Mouse (Mus musculus) stomach, postnatal 0 days (tissue): ENCODE measurements around the gene Khdc4. TPM values are rescaled to one million over a fixed set of nuclear protein-coding genes. Genes with fewer than 3 reads are reported as not detected.
A peak's percentile ranks its signal among the peaks of the same experiment; 100 is the strongest.

Experiments
- ATAC-seq: fragments of 200-750 bp; cut with Nextera tagmentation; 2 replicates; pipeline ENCODE4 v1.8.0; 2017; ENCODE audit not compliant: low FRiP score, low TSS enrichment
- DNase-seq: peaks from one replicate; pipeline ENCODE4 v3.0.0-alpha.2; 2016; ENCODE audit warnings: low spot score
- H3K27ac ChIP-seq: fragments of 300-500 bp; sonication (generic); replicated peaks from 2 replicates; pipeline ENCODE4 v1.5.1; 2014; ENCODE audit warnings: mild to moderate bottlenecking, control low read depth
- H3K27me3 ChIP-seq: fragments of 300-500 bp; sonication (generic); 2 replicates; pipeline ENCODE4 v1.6.1; 2014; ENCODE audit warnings: low read length; ENCODE audit not compliant: control insufficient read depth, insufficient read depth
- H3K36me3 ChIP-seq: fragments of 300-500 bp; sonication (generic); 2 replicates; pipeline ENCODE4 v1.6.1; 2014; ENCODE audit warnings: low read length, mixed read lengths; ENCODE audit not compliant: control insufficient read depth, insufficient read depth
- H3K4me1 ChIP-seq: fragments of 300-500 bp; sonication (generic); replicated peaks from 2 replicates; pipeline ENCODE4 v1.6.1; 2014; ENCODE audit warnings: antibody characterized with exemption; ENCODE audit not compliant: control insufficient read depth, insufficient read depth
- H3K4me2 ChIP-seq: fragments of 300-500 bp; sonication (generic); replicated peaks from 2 replicates; pipeline ENCODE4 v1.6.1; 2014; ENCODE audit warnings: low read depth, mild to moderate bottlenecking, control low read depth, moderate library complexity
- H3K4me3 ChIP-seq: fragments of 300-500 bp; sonication (generic); 2 replicates; pipeline ENCODE4 v1.5.1; 2014; ENCODE audit warnings: low read depth, low read length, control low read depth
- H3K9ac ChIP-seq: fragments of 300-500 bp; sonication (generic); 2 replicates; pipeline ENCODE4 v1.6.1; 2014; ENCODE audit warnings: mild to moderate bottlenecking, low read length, control low read depth, mixed read lengths
- H3K9me3 ChIP-seq: fragments of 300-500 bp; sonication (generic); 2 replicates; pipeline ENCODE4 v1.6.1; 2016; ENCODE audit warnings: low read length; ENCODE audit not compliant: control insufficient read depth
- CTCF ChIP-seq: IDR thresholded peaks from 2 replicates; pipeline ENCODE4 v1.5.1; 2016; ENCODE audit warnings: antibody characterized with exemption, low read depth, mild to moderate bottlenecking, moderate library complexity
- EP300 ChIP-seq: optimal IDR thresholded peaks from 2 replicates; pipeline ENCODE3; 2016; ENCODE audit warnings: antibody characterized with exemption
- WGBS: fragments of 180-500 bp; shearing (Covaris S2); extraction: QIAGEN DNeasy Blood & Tissue Kit; methylation state at CpG from one replicate; pipeline ENCODE4 v1.1.7; 2014; 5-methylcytosine and 5-hydroxymethylcytosine counted together
- polyA plus RNA-seq: library from polyadenylated mRNA; unstranded; fragments of >200 nt; fragmentation: Nextera tagmentation; extraction: Ambion mirVana; gene quantifications from 2 replicates; pipeline ENCODE4 v1.2.1, GENCODE M21; 2015

Gene Khdc4
- 38.1 and 45.9 TPM in 2 replicates for polyA plus RNA-seq

- peak; percentile 97 for ATAC-seq
- DNase-seq = peak; percentile 97
- peak within 1 kb of the TSS; percentile 83 for H3K4me2 ChIP-seq
- under 1% methylated on average over 47 of the region's 47 CpGs for WGBS
- peaks cover 8% of the 10 kb centered on the region for H3K36me3 ChIP-seq
- H3K4me1 ChIP-seq = no peaks in the 10 kb centered on the region
- H3K27ac ChIP-seq = peak within 1 kb of the TSS; percentile 97
- TF ChIP-seq CTCF (no peak; the same call in none of the 2 replicates), EP300 (no peak)
- H3K27me3 ChIP-seq = no peaks in the 10 kb centered on the region
- peak within 1 kb of the TSS; percentile 75 for H3K4me3 ChIP-seq
- no peaks in the 10 kb centered on the region for H3K9me3 ChIP-seq
- peak within 1 kb of the TSS; percentile 97 for H3K9ac ChIP-seq
Measured at GRCm38 (mm10) chr3:88684980-88685941, at the start of gene Khdc4. Khdc4 (plus strand) TSS chr3:88685803.

- Histone ChIP-seq H3K4me2 (no peak overlapping the region), H3K27ac (no peak overlapping the region)
- WGBS = 81% methylated on average over 8 of the region's 8 CpGs
Measured at GRCm38 (mm10) chr3:88636555-88636986, 49.0 kb upstream of the Khdc4 start.

GRCm38 (mm10) chr3:88637134-88637533, 48.5 kb upstream of the Khdc4 start:
- DNase-seq = no peak
- Histone ChIP-seq H3K4me3 (no peak overlapping the region), H3K9ac (no peak overlapping the region), H3K4me1 (no peaks in the 10 kb centered on the region), H3K27me3 (no peaks in the 10 kb centered on the region), H3K9me3 (no peaks in the 10 kb centered on the region), H3K36me3 (peaks cover 55% of the 10 kb centered on the region), H3K4me2 (no peak overlapping the region), H3K27ac (no peak overlapping the region)
- TF ChIP-seq EP300 = no peak
- 0 out of 2 replicates have a peak, but pooled peaks have one; percentile 2 for TF ChIP-seq CTCF
- no peak for ATAC-seq
- WGBS = 93% methylated on average over 5 of the region's 5 CpGs

More at GRCm38 (mm10) chr3:88636555-88636986, 49.0 kb upstream of the Khdc4 start:
- ATAC-seq (no peak), DNase-seq (no peak)
- H3K4me1 ChIP-seq = no peaks in the 10 kb centered on the region
- H3K27me3 ChIP-seq = no peaks in the 10 kb centered on the region
- no peak overlapping the region for H3K9ac ChIP-seq
- H3K36me3 ChIP-seq = peaks cover 53% of the 10 kb centered on the region
- no peaks in the 10 kb centered on the region for H3K9me3 ChIP-seq
- TF ChIP-seq CTCF = no peak
- TF ChIP-seq EP300 = no peak
- no peak overlapping the region for H3K4me3 ChIP-seq

- Histone ChIP-seq H3K9me3 (no peaks in the 10 kb centered on the region), H3K9ac (no peak overlapping the region), H3K27ac (no peak overlapping the region), H3K4me3 (no peak overlapping the region), H3K27me3 (no peaks in the 10 kb centered on the region), H3K4me1 (no peaks in the 10 kb centered on the region), H3K36me3 (peaks cover 63% of the 10 kb centered on the region), H3K4me2 (no peak overlapping the region)
- DNase-seq (no peak), ATAC-seq (no peak)
- TF ChIP-seq EP300 = no peak
- no peak for TF ChIP-seq CTCF
- WGBS = 93% methylated on average over 12 of the region's 12 CpGs
Measured at GRCm38 (mm10) chr3:88639239-88639638, 46.4 kb upstream of the Khdc4 start.

GRCm38 (mm10) chr3:88640676-88641075, 44.9 kb upstream of the Khdc4 start:
- TF ChIP-seq EP300 (no peak), CTCF (peak; percentile 82)
- ATAC-seq (no peak), DNase-seq (peak; percentile 70)
- 75% methylated on average over 1 of the region's 1 CpGs for WGBS
- Histone ChIP-seq H3K4me1 (no peaks in the 10 kb centered on the region), H3K4me3 (no peak overlapping the region), H3K36me3 (peaks cover 53% of the 10 kb centered on the region), H3K27me3 (no peaks in the 10 kb centered on the region), H3K4me2 (no peak overlapping the region), H3K9ac (no peak overlapping the region), H3K27ac (no peak overlapping the region), H3K9me3 (no peaks in the 10 kb centered on the region)

- Histone ChIP-seq H3K27ac (no peak overlapping the region), H3K4me2 (no peak overlapping the region), H3K9ac (no peak overlapping the region), H3K4me3 (no peak overlapping the region), H3K36me3 (peaks cover 47% of the 10 kb centered on the region), H3K9me3 (no peaks in the 10 kb centered on the region), H3K27me3 (no peaks in the 10 kb centered on the region), H3K4me1 (no peaks in the 10 kb centered on the region)
- no peak for ATAC-seq
- TF ChIP-seq EP300 (no peak), CTCF (no peak)
- DNase-seq = no peak
- 80% methylated on average over 5 of the region's 5 CpGs for WGBS
Measured at GRCm38 (mm10) chr3:88643078-88643477, 42.5 kb upstream of the Khdc4 start.
